In the genomic region with DNA sequence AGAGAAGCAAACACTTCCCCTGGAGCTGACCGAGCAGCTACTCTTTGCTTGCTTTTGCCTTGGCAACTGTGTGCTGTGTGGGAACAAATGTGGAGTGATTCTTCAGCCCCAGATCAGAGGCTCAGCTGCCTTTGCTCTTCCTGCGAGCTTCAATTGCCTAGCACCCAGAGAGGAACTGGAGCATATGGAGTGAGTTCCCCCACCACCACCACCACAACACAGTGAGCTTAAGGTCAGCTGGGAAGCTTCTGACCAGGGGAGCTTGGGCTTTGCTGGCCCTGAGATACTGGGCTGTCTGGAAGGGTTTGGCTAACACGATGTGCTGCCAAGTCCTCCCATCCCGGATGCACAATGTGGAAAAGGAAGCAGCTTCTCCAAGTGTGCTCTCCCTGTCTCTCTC, we compare ENCODE assay signal across 8 mouse cellular contexts.
DNase-seq lines count a peak whose midpoint lies in the region; ATAC-seq and TF ChIP-seq lines count a peak whose summit lies in the region.

No protein-coding gene starts in this region.

- H3K27ac ChIP-seq in intestine, postnatal 0 days (ENCODE audit: low read depth, low read length) = no peak overlapping the region

- H3K9ac ChIP-seq in intestine, postnatal 0 days (ENCODE audit: low read depth, low read length) = no peak overlapping the region

- no peak overlapping the region for H3K4me3 ChIP-seq in intestine, postnatal 0 days (ENCODE audit: low read depth, low read length)

- no peaks in the 10 kb centered on the region for H3K4me1 ChIP-seq in intestine, postnatal 0 days (replicated peaks; ENCODE audit: control insufficient read depth, insufficient read depth, low read length)

- DNase-seq in cerebellum, adult 11-12 months = peak; percentile 37
- no peak for DNase-seq in cerebellum, postnatal 4 days (ENCODE audit: low spot score in 2 of 2)
- DNase-seq in ovary, adult 18-20 months (ENCODE audit: low spot score) = peak; percentile 5
- no peak for DNase-seq in ovary, postnatal 10 days (ENCODE audit: low spot score)
- DNase-seq in layer of hippocampus, postnatal 10 days (ENCODE audit: low spot score in 2 of 2) = peak; percentile 22 to 39
- DNase-seq in skeletal muscle tissue, adult 2 months (ENCODE audit: low read depth, low spot score) = peak; percentile 58

- WGBS in intestine, postnatal 0 days = 43% methylated on average over 4 of the region's 4 CpGs

- no peaks in the 10 kb centered on the region for H3K27me3 ChIP-seq in intestine, postnatal 0 days (replicated peaks; ENCODE audit: control insufficient read depth, insufficient read depth, low read length)

- H3K36me3 ChIP-seq in intestine, postnatal 0 days (ENCODE audit: control insufficient read depth, insufficient read depth) = no peaks in the 10 kb centered on the region

- no peak overlapping the region for H3K4me2 ChIP-seq in intestine, postnatal 0 days (replicated peaks; ENCODE audit: low read depth)

- no peak for ATAC-seq in megakaryocyte progenitor cell, adult 5-6 weeks (replicated peaks; ENCODE audit: poor library complexity)
- ATAC-seq in intestine, postnatal 0 days = no peak

- TF ChIP-seq CTCF in intestine, postnatal 0 days (IDR thresholded peaks at IDR 0.05; ENCODE audit: low read depth) = no peak

- H3K9me3 ChIP-seq in intestine, postnatal 0 days (ENCODE audit: control insufficient read depth) = no peaks in the 10 kb centered on the region

Comparison
In these comparisons a context has a peak if more than half of its experiments do, and no peak if none do; other contexts are left out.
1. DNase-seq: peak in cerebellum, adult 11-12 months (single experiment), ovary, adult 18-20 months (single experiment), layer of hippocampus, postnatal 10 days (2 of 2) and skeletal muscle tissue, adult 2 months (single experiment); none in cerebellum, postnatal 4 days (0 of 2) and ovary, postnatal 10 days (single experiment).